Mouse (Mus musculus): ENCODE data around the gene Krt88.

GRCm38 (mm10) chr15:101485911-101486635 lies 38.5 kb downstream of the Krt88 start:
- TF ChIP-seq CTCF (IDR thresholded peaks at IDR 0.05; ENCODE audit: extremely low read depth, insufficient read length, insufficient replicate concordance, low read depth, low read length) = no peak
- no peak for TF ChIP-seq POLR2A (IDR thresholded peaks at IDR 0.05; ENCODE audit: low read depth, low read length)
